Mouse (Mus musculus) c-Kit-positive CD71-negative TER-119-negative erythroid progenitor cells, embryonic 14.5 days (primary cell): ENCODE results near the gene R3hdml.

ENCODE experiments used
- DNase-seq: peaks from one replicate; pipeline ENCODE4 v3.0.0-alpha.2; 2013; ENCODE audit warnings: low read depth

Gene R3hdml

DNA sequence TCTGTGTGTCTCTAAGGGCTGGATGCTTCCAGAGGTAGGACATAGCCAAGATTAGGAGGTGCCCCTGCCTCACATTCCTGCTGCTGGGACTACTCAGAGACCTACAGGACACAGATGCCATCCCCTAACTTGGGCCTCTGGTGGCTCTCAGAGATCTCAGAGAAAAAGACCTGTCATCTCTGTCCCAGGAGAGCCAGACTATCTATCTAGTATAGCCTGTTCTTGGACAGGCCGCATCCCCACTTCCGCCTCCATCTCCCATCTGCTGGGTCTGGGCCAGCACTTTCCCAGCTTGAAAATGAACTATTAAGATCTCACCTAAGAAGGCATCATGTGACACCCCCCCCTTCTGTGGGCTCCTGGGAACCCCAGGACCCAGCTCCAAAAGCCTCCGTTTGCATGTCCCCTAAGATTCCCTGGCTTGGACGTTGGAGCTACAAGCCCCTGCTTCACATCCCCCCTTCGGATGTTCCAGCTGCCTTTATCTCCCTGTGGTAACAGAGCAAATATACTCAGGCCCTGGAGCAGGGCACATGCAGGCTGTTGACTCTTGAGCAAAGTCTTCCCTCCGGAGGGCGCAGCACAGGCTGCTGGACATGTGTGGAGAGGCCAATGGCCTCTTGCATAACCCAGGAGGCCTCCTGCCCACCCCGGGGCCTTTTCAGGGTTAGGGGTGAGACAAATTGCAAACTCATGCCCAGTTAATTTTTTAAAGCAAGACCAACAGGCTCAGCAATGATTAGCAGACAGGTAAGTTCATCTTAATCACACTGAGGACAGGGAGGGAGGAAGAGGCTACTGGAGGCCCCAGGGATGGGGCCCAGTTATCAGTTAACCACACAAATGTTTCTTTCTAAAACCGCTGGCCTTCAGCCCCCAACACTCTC lies 48.4 kb downstream of the R3hdml start:
- DNase-seq, result no peak

DNA sequence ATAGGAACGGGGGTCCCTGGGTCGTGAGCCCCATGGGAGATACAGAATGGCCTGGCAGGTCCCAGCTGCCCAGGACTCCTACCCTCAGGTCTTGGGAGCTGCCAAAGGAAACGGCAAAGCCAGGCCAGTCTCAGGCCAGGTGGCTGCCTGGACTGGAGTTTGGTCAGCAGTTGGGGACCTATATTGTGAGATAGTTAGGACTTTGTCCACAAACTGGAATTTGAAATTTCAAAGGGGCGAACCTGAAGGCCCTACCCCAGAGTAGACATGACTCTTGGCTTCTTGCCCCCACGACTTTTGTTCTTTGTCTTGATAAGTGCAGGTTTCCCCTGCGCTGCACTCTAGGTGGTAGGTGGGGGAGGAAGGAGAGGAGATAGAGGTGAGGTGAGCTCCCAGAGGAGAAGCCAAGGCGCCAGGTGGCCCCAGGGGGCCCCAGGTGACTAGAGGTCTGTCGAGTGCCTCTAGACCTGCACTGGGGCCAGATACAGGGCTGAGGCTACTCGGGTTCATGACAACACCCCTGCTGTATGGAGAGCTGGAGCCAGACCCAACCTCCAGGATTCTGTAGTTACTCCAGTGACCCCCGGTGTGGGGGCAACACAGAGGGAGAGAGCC lies 49.6 kb downstream of the R3hdml start:
- DNase-seq, result no peak

DNA sequence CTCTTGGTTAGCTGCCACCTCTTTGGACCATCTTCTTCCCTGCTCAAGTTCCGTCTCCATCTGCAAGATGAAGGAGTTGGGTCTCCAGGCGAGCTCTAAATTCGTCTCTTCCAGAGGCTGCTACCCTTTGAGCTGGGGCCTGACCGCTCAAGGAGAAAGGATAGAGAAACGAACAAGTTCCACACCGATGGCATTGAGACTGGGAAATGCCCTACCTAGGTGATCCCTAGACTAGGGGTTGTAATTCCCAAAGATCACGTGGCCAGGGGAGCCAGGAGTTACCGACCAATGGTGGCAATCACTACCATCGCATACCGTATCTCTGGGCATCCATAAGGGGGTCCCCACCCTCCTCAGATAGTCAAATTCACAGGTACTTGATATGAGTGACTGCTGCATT lies 50.6 kb downstream of the R3hdml start:
- no peak for DNase-seq

DNA sequence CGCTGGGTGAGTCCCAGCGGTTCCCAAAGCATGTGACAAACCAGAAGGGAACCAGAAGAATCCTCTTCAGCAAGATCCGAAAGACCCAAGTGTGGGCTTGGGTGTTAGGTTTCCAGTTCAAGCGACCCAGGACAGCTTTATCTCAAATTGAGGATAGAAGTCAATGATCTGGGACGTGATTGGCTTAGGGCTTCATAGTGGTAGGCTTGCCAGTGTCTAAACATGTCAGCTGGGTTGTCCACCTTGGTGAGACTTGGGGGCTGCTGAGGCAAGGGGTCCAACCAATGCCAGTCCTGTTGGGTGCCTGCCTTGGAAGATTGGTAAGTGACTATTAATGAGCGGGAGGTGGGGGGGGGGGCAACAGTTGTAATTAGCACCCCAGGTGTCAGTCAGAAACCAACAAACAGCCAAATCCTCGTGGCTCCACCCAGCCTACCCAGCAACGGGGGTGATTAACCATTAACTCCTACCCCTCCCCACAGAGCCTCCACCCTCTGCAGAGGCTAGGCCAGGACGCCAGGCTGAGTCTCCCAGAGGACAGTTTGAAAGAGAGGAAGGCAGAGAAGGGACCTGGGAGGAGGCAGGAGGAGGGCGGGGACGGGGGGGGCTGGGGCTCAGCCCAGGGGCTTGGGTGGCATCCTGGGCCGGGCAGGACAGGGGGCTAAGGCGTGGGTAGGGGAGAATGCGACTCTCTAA lies 54.7 kb downstream of the R3hdml start:
- DNase-seq, result no peak

DNA sequence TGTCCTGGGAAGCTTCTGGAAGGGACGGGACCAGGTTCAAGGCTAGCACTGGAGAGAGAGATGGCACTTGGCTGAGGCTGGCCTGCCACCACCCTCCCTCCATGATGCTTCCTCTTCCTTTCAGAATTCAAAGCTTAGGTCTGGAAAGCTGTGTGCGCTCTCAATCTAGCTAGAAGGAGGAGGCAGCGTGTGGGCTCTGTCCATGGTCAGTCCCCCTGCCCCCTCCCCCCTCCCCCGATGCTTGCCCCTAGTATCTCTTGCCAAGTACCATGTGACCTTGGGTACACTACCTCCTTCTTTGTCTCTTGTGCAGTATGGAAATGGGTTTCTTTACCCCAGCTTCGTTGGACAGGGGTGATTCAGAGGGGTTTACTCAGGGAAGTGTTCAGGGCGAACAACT lies 56.7 kb downstream of the R3hdml start:
- no peak for DNase-seq

DNA sequence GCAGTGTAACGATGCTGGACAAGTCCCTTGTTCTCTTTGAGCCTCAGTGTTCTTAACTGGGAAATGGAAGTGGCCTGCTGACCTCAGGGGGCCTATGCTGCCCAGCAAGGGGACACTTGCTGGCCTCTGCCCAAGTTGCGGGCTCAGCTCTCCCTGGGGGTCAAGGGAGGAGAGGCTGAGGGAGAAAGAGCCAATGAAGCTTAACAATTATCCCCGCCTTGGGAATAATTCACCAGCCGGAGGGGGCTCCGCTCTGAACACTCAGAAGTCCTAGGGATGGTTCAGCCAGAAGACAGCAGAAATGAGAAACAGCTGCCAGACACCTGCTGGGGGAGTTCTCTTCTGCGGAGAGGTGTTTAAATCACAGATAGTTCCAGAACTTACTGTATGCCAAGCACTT lies 57.7 kb downstream of the R3hdml start:
- no peak for DNase-seq
